Mouse (Mus musculus) heart, embryonic 14.5 days (tissue): ENCODE data around the gene Ppp1r15b. TPM values are rescaled to one million over a fixed set of nuclear protein-coding genes. Genes with fewer than 3 reads are reported as not detected.

Experiments
- ATAC-seq: fragments of 200-750 bp; cut with Nextera tagmentation; 2 replicates; pipeline ENCODE4 v1.8.0; 2017; ENCODE audit warnings: low read depth, moderate TSS enrichment; ENCODE audit not compliant: insufficient number of reproducible peaks, insufficient read depth, low FRiP score
- H3K27ac ChIP-seq, 2 experiments: fragments of 200-500 bp in 1 of 2; fragments of 300-500 bp in 1 of 2; sonication (generic) in 1 of 2; replicated peaks in 1 of 2; 2 replicates each; pipeline ENCODE4 v1.5.1; 2012 to 2014; ENCODE audit warnings: low read depth in 2 of 2, low read length in 2 of 2, control low read depth in 1 of 2, mild to moderate bottlenecking in 1 of 2, mixed read lengths in 1 of 2; ENCODE audit not compliant: control insufficient read depth in 1 of 2, insufficient read depth in 1 of 2
- H3K27me3 ChIP-seq: fragments of 300-500 bp; sonication (generic); 2 replicates; pipeline ENCODE4 v1.6.1; 2014; ENCODE audit warnings: mild to moderate bottlenecking, low read length, control low read depth; ENCODE audit not compliant: control insufficient read depth, insufficient read depth
- H3K36me3 ChIP-seq: fragments of 300-500 bp; sonication (generic); 2 replicates; pipeline ENCODE4 v1.6.1; 2014; ENCODE audit warnings: mild to moderate bottlenecking, control low read depth, low read length, mixed read lengths; ENCODE audit not compliant: control insufficient read depth, insufficient read depth
- H3K4me1 ChIP-seq, 2 experiments: fragments of 200-500 bp in 1 of 2; fragments of 300-500 bp in 1 of 2; sonication (generic) in 1 of 2; 2 replicates each; pipeline ENCODE4 v1.6.1; 2012 to 2014; ENCODE audit warnings: low read length in 2 of 2, control low read depth in 1 of 2, mixed read lengths in 1 of 2; ENCODE audit not compliant: control insufficient read depth in 2 of 2, insufficient read depth in 2 of 2
- H3K4me2 ChIP-seq: fragments of 300-500 bp; sonication (generic); 2 replicates; pipeline ENCODE4 v1.6.1; 2014; ENCODE audit warnings: mild to moderate bottlenecking, low read length
- H3K4me3 ChIP-seq, 2 experiments: fragments of 200-500 bp in 1 of 2; fragments of 300-500 bp in 1 of 2; sonication (generic) in 1 of 2; 2 replicates each; pipeline ENCODE4 v1.5.1; 2012 to 2014; ENCODE audit warnings: low read length in 2 of 2, mild to moderate bottlenecking in 2 of 2, control low read depth in 1 of 2, low read depth in 1 of 2, moderate library complexity in 1 of 2; ENCODE audit not compliant: control insufficient read depth in 1 of 2, insufficient read depth in 1 of 2
- H3K9ac ChIP-seq: fragments of 300-500 bp; sonication (generic); 2 replicates; pipeline ENCODE4 v1.6.1; 2014; ENCODE audit warnings: mild to moderate bottlenecking, low read length
- H3K9me3 ChIP-seq: fragments of 300-500 bp; sonication (generic); 2 replicates; pipeline ENCODE4 v1.6.1; 2016; ENCODE audit warnings: low read length, control low read depth; ENCODE audit not compliant: control insufficient read depth
- WGBS: fragments of 180-500 bp; shearing (Covaris S2); extraction: QIAGEN DNeasy Blood & Tissue Kit; methylation state at CpG from one replicate; pipeline ENCODE4 v1.1.7; 2014; 5-methylcytosine and 5-hydroxymethylcytosine counted together
- polyA plus RNA-seq: library from polyadenylated mRNA; unstranded; fragments of >200 nt; fragmentation: Nextera tagmentation; extraction: Ambion mirVana; gene quantifications from 2 replicates; pipeline ENCODE4 v1.2.1, GENCODE M21; 2014

Ppp1r15b gene
- polyA plus RNA-seq, 1 experiment from 2014 or later: 24.5 TPM

DNA sequence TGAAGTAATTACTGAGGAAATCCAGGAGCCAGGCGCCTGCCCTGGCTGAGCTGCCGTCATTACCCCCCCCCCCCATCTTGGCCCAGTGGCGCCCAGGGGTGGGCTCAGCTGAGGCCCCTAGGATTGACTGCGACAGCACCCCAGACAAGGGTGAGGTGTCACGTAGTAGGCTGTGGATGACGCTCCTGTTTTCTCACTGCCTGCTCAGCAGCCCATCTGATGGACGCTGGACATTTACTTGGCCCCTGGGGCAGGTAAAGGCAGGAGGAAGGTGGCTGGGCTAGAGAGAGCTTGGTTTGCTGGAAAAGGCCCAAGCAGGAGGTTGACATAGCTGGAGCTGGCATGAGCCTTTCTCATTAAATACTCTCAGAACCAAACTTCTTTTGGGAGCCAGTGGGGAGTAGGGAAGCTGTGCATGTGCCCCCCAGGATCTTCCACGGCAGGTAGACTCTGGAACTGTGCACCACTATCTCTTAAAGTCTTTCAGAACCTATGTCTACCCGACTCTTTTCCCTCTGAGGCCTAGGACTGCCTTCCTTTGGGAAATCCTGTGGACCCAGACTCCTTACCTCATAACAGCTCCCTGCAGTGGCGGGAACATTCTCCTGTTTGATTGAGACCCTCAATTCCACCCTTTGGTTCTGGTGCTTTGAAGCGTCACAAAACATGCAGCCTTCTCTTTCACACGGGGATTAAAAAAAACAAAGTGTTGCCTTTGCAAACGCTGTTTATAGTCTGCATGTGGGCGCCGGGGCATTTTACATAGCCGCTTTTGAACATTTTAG lies 52.4 kb downstream of the Ppp1r15b start:
- Histone ChIP-seq H3K36me3 (no peaks in the 10 kb centered on the region), H3K9ac (peak overlapping the region; percentile 66), H3K4me3 (peak overlapping the region; percentile 57 to 75; a peak in 3 of 4 replicates), H3K4me2 (peak overlapping the region; percentile 84), H3K9me3 (no peaks in the 10 kb centered on the region), H3K27me3 (peaks cover 7% of the 10 kb centered on the region; the same call in 1 of the 2 replicates), H3K4me1 (peaks cover 14 to 24% of the 10 kb centered on the region in 2 experiments), H3K27ac (peak overlapping the region in 1 of 2 experiments; percentile 19; a peak in 1 of 4 replicates)
- no peak for ATAC-seq
- 56% methylated on average over 16 of the region's 16 CpGs for WGBS

DNA sequence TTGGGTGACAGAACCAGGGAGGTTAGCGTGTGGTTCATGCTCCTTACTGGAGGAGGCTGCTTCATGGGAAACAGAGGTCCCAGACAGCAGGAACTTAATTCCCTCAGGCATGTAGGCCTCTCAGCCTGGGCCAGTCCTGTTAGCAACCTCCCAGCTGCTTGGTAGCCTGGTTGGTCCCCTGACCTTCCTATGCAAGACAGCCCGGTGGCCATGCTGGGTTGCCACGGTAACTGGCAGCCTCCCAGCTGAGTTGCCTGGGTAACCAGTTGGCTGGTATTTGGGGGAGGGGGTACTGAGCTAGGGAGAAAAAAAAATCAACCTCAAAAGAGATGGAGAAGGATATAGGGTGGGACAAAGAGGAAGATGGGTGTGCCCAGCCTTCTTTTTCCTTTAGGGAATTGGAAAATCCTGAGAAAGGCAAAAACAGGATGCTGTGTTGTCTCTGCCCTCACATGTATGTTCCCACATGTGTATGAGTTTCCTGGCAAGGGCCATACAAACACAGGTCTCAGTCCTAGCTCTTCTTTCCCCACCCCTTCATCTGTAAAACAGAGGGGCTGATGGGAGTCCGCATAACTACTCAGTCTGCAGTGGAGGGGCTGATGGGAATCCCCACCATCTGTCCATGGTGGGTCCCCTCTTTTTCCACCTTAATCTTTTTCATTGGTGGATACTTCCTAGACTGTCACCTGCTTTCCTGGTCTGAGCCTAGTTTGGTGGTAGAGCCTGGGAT lies 57.2 kb downstream of the Ppp1r15b start:
- ATAC-seq: no peak
- WGBS: 37% methylated on average over 4 of the region's 4 CpGs
- Histone ChIP-seq H3K9me3 (no peaks in the 10 kb centered on the region), H3K27ac (peak overlapping the region; percentile 59 to 62), H3K4me2 (0 out of 2 replicates have a peak overlapping the region, but pooled peaks have one; percentile 19), H3K9ac (peak overlapping the region; percentile 44; the same call in 1 of the 2 replicates), H3K4me1 (peaks cover 15 to 16% of the 10 kb centered on the region in 2 experiments), H3K27me3 (peaks cover 5% of the 10 kb centered on the region; the same call in 1 of the 2 replicates), H3K4me3 (no peak overlapping the region), H3K36me3 (no peaks in the 10 kb centered on the region)

- ATAC-seq: peak; percentile 23; the same call in 1 of the 2 replicates
- no peak overlapping the region for H3K4me3 ChIP-seq
- H3K4me2 ChIP-seq: peak overlapping the region; percentile 19; the same call in 1 of the 2 replicates
- peaks cover 13 to 15% of the 10 kb centered on the region in 2 experiments for H3K4me1 ChIP-seq
- peak overlapping the region; percentile 59 to 62 for H3K27ac ChIP-seq
- H3K9me3 ChIP-seq: no peaks in the 10 kb centered on the region
- no peaks in the 10 kb centered on the region for H3K36me3 ChIP-seq
- H3K27me3 ChIP-seq: no peaks in the 10 kb centered on the region
- 39% methylated on average over 8 of the region's 8 CpGs for WGBS
- H3K9ac ChIP-seq: no peak overlapping the region
Observed at GRCm38 (mm10) chr1:133188719-133189118, 57.8 kb downstream of the Ppp1r15b start.

Other genes with a start within 250 kb of the Ppp1r15b start
- 34.7 and 38.2 TPM in 2 replicates for gene Mdm4, start 100.6 kb upstream of the Ppp1r15b start, polyA plus RNA-seq
- 11.4 and 12.8 TPM in 2 replicates for gene Pik3c2b, start 85.5 kb upstream of the Ppp1r15b start, polyA plus RNA-seq
- gene Plekha6, start 33.1 kb downstream of the Ppp1r15b start, polyA plus RNA-seq: 12.4 and 16.5 TPM in 2 replicates
- gene Golt1a, start 178.7 kb downstream of the Ppp1r15b start, polyA plus RNA-seq: not detected in 2 replicates
- gene Kiss1, start 190.7 kb downstream of the Ppp1r15b start, polyA plus RNA-seq: not detected in 2 replicates
- gene Ren1, start 219.4 kb downstream of the Ppp1r15b start, polyA plus RNA-seq: not detected in 2 replicates
- gene Etnk2, start 232.4 kb downstream of the Ppp1r15b start, polyA plus RNA-seq: 0.85 and 1.6 TPM in 2 replicates